Mouse (Mus musculus): ENCODE data around the gene Cadm1.

Gene Cadm1

GRCm38 (mm10) chr9:47825668-47826067 lies 295.7 kb downstream of the Cadm1 start:
- no peak for DNase-seq

GRCm38 (mm10) chr9:47828762-47829161 lies 298.8 kb downstream of the Cadm1 start:
- peak; percentile 16 for DNase-seq

GRCm38 (mm10) chr9:47829204-47829603 lies 299.2 kb downstream of the Cadm1 start:
- DNase-seq, result no peak

- no peak for DNase-seq
Measured at GRCm38 (mm10) chr9:47829846-47830245, 299.9 kb downstream of the Cadm1 start.

- no peak for DNase-seq
Measured at GRCm38 (mm10) chr9:47831412-47831811, 301.4 kb downstream of the Cadm1 start.

- no peak for DNase-seq
Measured at GRCm38 (mm10) chr9:47838170-47838569, 308.2 kb downstream of the Cadm1 start.

GRCm38 (mm10) chr9:47838890-47839691 lies 309.1 kb downstream of the Cadm1 start:
- no peak for DNase-seq

GRCm38 (mm10) chr9:47839692-47840025 lies 309.7 kb downstream of the Cadm1 start:
- no peak for DNase-seq

GRCm38 (mm10) chr9:47843328-47843727 lies 313.4 kb downstream of the Cadm1 start:
- DNase-seq, result no peak

GRCm38 (mm10) chr9:47846275-47846674 lies 316.3 kb downstream of the Cadm1 start:
- no peak for DNase-seq

GRCm38 (mm10) chr9:47846926-47847325 lies 317.0 kb downstream of the Cadm1 start:
- DNase-seq, result no peak

- DNase-seq, result no peak
Measured at GRCm38 (mm10) chr9:47847797-47848196, 317.8 kb downstream of the Cadm1 start.

GRCm38 (mm10) chr9:47848745-47849144 lies 318.8 kb downstream of the Cadm1 start:
- DNase-seq, result no peak

- no peak for DNase-seq
Measured at GRCm38 (mm10) chr9:47856311-47856710, 326.3 kb downstream of the Cadm1 start.

- DNase-seq, result no peak
Measured at GRCm38 (mm10) chr9:47857235-47857634, 327.3 kb downstream of the Cadm1 start.

- no peak for DNase-seq
Measured at GRCm38 (mm10) chr9:47858134-47858533, 328.2 kb downstream of the Cadm1 start.

GRCm38 (mm10) chr9:47858778-47859395 lies 328.9 kb downstream of the Cadm1 start:
- no peak for DNase-seq

- DNase-seq, result no peak
Measured at GRCm38 (mm10) chr9:47860994-47861393, 331.0 kb downstream of the Cadm1 start.

- DNase-seq, result no peak
Measured at GRCm38 (mm10) chr9:47861783-47862182, 331.8 kb downstream of the Cadm1 start.

GRCm38 (mm10) chr9:47866001-47866400 lies 336.0 kb downstream of the Cadm1 start:
- DNase-seq, result no peak

GRCm38 (mm10) chr9:47867474-47867873 lies 337.5 kb downstream of the Cadm1 start:
- no peak for DNase-seq

GRCm38 (mm10) chr9:47869661-47870060 lies 339.7 kb downstream of the Cadm1 start:
- no peak for DNase-seq

- DNase-seq, result no peak
Measured at GRCm38 (mm10) chr9:47876557-47877206, 346.7 kb downstream of the Cadm1 start.

- no peak for DNase-seq
Measured at GRCm38 (mm10) chr9:47880171-47880570, 350.2 kb downstream of the Cadm1 start.

Data from liver (tissue).